Mouse (Mus musculus) left cerebral cortex, adult 2 months (tissue): Measurements from ENCODE around the gene Ubr7. TPM values are rescaled to one million over a fixed set of nuclear protein-coding genes. Genes with fewer than 3 reads are reported as not detected.

Experiments used
- DNase-seq, 2 experiments: peaks; one replicate each; pipeline ENCODE4 v3.0.0; 2021 to 2022; ENCODE audit warnings: low spot score in 2 of 2, mixed read lengths in 1 of 2; ENCODE audit errors: extremely low spot score in 1 of 2
- H3K27ac ChIP-seq: fragments of 200-600 bp; 2 replicates; pipeline ENCODE4 v1.8.1; 2022
- H3K4me3 ChIP-seq: fragments of 200-600 bp; 2 replicates; pipeline ENCODE4 v1.8.1; 2022
- CTCF ChIP-seq: fragments of 200-600 bp; IDR thresholded peaks from 2 replicates; pipeline ENCODE4 v1.8.1; 2022; ENCODE audit warnings: antibody characterized with exemption, mild to moderate bottlenecking, moderate library complexity
- intact Hi-C: fragments of 180-260 bp; cut with DNase I; formaldehyde crosslinking; loops from one replicate; pipeline ENCODE4 v1.15.1; 2025
- total RNA-seq, 2 experiments: library from RNA; stranded (reverse); gene quantifications; 2 replicates each; pipeline ENCODE4 v1.2.3; 2021

Ubr7 gene
- total RNA-seq, 2 experiments from 2014 or later: 30.9 to 32.0 TPM

DNA sequence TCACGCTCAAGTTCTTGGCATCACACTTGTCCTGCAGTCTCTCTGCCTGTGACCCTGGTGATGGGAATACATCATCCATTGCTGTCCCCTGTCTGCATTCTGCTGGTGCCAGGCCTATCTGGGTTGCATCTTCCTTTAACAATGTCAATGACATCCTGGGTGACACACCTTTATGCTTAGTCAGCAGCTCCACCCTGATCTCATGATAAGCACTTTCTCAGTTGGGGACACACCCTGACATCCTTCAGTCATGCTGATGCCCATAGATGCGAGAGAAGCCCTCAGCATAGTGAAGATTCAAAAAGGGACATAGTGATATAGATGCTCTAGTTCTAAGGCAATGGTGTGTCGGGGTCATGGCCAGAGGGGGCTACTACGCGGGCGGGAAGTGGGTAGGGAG, 32.6 kb upstream of the Ubr7 start:
- H3K27ac ChIP-seq: no peak overlapping the region
- H3K4me3 ChIP-seq: no peak overlapping the region
- TF ChIP-seq CTCF: no peak
- DNase-seq: no peak
- intact Hi-C loops: no loop called here

DNA sequence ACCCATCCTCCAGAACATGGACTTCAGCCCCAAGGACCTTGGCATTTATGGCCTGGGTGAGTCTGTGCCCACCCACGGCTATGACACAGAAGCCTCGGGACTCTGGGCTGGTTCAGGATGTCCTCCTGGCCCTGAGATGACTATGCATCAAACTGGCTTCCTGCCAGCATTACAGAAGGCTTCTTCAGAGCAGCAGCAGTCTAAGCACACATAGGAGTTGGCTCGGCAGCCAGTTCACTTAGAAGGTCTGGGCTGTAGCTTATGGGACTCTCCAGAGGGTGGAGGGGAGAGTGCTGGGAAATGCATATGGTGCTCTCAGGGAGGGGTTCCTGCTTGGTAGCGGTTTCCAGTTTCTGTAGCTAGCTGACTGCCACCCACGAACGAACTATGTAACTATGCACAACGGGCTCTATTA, 32.0 kb upstream of the Ubr7 start:
- no peak for TF ChIP-seq CTCF
- DNase-seq: no peak
- H3K4me3 ChIP-seq: no peak overlapping the region
- no peak overlapping the region for H3K27ac ChIP-seq
- intact Hi-C loops: no loop called here

DNA sequence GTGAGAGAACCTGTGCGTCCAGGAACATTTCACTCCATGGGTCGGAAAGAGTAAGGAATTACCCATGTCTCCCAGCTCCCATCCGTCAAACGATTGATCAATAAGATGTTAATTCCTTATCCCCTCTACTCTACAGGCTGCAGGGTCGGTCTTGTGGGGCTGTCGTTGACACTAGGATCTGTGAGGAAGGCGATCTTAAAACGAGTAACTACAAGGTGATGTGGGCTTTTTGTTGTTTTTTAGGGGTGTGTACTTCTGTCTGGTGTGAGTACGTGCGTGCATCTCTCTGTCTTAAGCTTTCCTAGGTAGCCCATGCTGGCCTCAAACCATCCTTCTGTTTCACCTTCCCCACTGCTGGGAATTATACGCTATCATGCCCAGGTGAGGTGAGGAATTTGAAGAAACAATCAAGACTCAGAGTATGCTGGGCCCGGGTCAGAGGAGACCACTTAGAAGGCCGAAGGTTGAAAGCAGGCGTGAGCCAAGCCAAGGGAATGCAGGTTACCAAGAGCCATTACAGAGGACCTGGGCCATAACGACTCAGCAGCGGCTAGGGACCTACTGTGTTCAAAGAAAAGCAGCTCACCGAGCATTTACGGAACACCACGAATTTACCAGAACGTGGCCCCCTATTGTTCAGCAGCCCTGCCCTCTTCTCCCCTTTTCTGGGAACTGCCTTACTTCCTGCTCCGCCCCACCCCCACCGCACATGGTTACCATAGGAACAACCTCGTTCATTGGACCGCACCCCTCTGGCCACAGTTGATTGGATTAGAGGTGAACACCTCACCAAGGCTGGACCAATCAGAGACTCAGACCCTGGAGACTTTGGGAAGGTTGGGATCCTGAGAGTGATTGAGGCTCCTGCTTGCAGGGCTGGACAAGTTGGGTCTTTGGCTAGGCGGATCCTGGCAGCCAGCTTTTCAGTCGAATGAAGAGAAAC, 27.6 kb upstream of the Ubr7 start:
- intact Hi-C loops: no loop called here
- peak overlapping the region; percentile 27 for H3K4me3 ChIP-seq
- peak overlapping the region; percentile 4; the same call in 1 of the 2 replicates for H3K27ac ChIP-seq
- peak; percentile 51 to 78 for DNase-seq
- TF ChIP-seq CTCF: no peak

DNA sequence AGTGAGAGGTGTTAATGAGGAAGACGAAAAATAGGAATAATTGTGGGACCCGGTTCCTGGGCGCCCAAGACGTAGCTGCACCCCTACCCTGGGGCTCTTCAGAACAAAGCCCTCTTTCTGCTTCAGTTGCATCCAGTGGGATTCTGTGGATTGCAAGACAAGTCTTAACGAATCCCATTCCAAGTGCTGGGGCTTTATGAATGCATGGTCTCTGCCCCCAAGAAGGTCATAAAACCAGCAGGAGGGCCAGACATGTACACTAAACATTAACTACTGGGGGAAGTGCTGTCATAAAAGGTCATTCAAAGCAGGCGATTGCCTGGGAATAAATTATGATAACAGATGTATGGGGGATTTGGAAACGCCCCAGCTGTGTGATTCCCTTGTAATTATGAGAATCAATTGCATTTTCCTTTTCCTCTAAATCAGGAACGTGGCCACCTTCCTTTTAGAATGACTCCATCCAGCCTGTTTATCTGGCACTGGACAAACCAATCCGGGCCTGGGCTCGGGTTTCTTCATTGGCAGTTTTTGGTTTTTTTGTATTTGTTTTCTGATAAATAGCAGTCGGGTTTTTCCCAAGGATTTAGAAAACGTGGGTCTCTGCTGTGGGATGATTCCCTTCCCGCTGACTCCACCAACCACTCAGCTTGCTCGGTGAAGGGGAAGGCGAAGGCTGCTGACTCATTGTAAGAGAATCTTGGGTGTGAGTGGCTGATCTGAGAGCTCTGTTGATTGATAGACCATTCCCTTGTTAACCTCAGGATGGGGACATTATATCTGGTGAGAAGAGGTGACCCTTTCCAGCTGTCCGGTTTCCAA, 26.8 kb upstream of the Ubr7 start:
- peak overlapping the region; percentile 4; the same call in 1 of the 2 replicates for H3K27ac ChIP-seq
- intact Hi-C loops: no loop called here
- DNase-seq: no peak
- TF ChIP-seq CTCF: no peak
- H3K4me3 ChIP-seq: peak overlapping the region; percentile 27

DNA sequence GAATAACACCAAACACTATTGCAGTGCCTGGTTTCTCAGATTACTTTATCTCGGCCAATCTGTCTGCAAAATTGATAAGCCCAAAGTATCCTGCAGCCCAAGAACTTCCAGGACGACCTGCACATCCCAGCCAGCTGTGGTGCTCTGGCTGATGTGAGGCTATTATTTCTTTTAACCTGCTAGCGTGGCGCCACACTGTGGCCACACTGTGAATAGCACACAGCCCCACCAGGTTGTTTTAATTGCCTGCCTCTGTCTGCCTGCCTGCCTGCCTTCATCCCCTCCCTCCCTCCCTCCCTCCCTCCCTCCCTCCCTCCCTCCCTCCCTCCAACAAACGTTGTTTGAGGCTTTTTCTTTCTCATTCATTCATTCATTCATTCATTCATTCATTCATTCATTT, 24.4 kb upstream of the Ubr7 start:
- intact Hi-C loops: no loop called here
- peak; percentile 59 for TF ChIP-seq CTCF
- H3K4me3 ChIP-seq: no peak overlapping the region
- peak in 1 of 2 experiments; percentile 49 for DNase-seq
- H3K27ac ChIP-seq: no peak overlapping the region

DNA sequence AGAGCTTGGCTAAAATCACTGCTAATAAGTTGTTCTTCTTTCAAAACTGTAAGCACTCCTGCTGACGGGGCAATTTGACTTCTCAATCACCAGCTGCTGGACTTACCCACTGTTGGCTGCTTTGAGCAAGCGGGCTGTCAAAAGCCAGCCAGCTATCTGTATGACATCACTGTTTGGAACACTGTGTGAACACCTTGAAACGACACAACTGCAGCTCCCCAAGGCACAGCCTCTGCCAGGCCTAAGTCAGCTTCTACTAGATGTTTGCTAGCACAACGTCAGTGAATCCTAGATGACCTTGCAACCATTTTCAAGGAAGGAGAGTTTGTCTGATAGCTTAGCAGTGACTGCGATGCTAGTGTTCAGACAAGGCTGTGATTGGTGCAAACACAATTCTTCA, 18.7 kb upstream of the Ubr7 start:
- Histone ChIP-seq H3K27ac (no peak overlapping the region), H3K4me3 (no peak overlapping the region)
- DNase-seq: no peak
- no peak for TF ChIP-seq CTCF
- intact Hi-C loops: no loop called here

DNA sequence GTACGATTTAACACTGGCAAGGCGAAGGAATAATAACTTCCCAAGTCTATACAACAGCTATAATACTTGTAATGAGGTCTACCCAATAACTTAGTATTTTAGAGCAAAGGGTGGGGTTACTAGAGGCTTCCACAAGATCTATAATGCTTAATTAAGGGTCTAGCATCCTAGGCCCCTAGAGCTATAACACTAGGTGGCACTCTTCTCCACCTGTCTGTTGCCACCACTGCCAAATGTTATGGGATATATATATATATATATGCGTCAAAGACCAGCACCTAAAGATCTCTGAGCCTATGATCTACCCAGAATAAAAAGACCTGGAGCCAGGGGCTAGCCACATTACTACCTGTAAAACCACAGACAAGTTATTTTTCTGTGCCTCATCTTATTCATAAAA, 17.5 kb upstream of the Ubr7 start:
- DNase-seq: no peak
- Histone ChIP-seq H3K4me3 (no peak overlapping the region), H3K27ac (no peak overlapping the region)
- peak; percentile 64 for TF ChIP-seq CTCF
- intact Hi-C loops: no loop called here

DNA sequence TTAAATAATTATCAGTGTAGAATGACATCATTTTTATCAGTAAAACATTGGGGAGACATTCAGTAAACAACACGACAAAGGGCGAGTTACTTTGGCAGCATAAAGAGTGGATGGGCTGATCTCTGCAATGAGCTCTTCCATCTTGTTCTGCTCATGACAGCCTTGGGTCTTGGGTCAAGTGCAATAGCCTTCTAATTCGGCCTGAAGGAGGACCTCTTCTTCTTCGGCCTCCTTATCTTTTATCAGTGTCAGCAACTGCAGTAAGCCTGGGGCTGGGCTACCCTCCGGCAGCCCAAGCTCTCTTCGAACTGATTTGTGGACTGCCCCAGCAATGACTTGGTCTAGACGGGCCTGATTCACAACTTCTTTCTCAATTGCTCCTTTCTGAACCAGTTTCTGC, 15.7 kb upstream of the Ubr7 start:
- no peak overlapping the region; the same call in 1 of the 2 replicates for H3K27ac ChIP-seq
- intact Hi-C loops: no loop called here
- no peak for TF ChIP-seq CTCF
- H3K4me3 ChIP-seq: peak overlapping the region; percentile 62
- DNase-seq: no peak

DNA sequence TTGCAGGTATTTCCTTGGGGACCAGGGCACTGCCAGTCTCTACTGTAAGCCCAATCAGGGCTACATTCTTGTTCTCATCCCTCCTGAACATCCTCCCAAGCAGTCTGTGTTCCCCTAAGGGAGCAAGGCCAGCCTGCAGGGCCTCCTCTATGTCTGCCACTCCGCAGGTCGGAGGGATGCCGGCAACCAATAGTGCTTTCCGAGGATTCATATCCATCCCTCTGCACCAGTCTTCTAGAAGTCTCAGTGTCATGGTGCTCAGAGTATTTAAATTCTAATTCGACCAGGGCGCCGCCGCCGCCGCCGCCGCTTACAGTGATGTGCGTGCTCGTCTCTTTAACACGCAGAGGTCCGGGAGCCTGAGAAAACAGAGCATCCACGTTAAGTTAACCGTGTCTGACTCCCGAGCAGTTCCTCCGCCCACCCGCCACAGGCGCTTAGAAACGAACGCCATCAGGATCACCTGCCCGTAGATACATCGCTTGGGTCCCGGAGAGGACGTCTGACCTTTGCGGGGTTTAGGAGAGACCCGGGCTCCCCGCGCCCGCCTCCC, 14.7 kb upstream of the Ubr7 start:
- no peak for DNase-seq
- intact Hi-C loops: no loop called here
- peak overlapping the region; percentile 62 for H3K4me3 ChIP-seq
- TF ChIP-seq CTCF: no peak
- peak overlapping the region; percentile 88 for H3K27ac ChIP-seq

DNA sequence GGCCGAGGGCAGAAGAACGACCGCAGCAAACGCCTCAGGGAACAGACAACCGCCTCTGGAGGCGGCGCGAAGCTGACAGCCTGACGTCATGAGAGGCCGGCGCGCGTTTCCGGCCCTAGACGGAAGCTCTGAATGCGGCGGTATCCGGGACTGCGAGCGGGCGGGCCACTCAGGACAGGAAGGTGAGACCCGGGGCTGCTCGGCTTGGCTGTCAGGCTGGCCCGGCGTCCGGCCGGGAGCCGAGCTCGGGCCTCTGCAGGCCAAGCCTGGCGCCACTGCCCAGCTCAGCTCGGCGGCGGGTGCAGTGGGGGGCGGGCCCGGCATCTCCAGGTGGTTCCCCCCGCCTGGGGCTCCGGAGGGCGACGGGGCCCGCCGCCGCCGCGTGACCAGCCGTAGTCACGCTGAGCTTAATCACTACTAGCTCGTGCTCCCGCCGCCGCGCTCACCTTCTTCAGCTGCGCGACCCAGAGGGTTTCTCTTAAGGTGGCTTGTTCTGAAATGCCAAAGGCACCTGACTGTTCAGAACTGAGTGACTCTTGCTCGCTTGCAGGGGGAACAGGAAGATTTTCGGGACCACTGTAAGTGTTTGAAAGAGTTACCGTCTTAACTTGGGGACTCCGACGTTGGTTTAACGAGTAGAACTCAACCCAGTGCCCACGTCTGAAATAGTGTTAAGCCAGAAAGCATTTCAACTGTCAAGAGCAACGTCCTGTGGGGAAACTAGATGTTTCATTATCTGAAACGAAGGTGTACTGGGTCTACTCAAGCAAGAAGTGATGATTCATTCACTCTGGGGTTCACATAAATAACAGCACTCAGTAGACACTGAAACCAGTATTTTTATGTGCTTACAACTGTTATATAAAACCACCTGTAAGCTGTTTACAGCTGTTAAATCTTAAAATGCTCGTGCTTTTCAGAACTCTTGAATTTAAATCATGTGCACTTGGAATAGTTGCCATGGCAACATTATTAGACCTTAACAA, 13.9 kb upstream of the Ubr7 start, which contains the start of the genes Moap1 and Tmem251:
Gene Moap1 (minus strand): TSS at position 73 of the 986 bp plus-strand sequence.
Gene Tmem251 (plus strand): TSS at position 174 of the 986 bp plus-strand sequence.
- intact Hi-C loops: no loop called here
- Histone ChIP-seq H3K27ac (peak within 1 kb of the TSS; percentile 88), H3K4me3 (peak within 1 kb of the TSS; percentile 62)
- DNase-seq: peak; percentile 89 to 90
- TF ChIP-seq CTCF: peak; percentile 16; the same call in 1 of the 2 replicates

DNA sequence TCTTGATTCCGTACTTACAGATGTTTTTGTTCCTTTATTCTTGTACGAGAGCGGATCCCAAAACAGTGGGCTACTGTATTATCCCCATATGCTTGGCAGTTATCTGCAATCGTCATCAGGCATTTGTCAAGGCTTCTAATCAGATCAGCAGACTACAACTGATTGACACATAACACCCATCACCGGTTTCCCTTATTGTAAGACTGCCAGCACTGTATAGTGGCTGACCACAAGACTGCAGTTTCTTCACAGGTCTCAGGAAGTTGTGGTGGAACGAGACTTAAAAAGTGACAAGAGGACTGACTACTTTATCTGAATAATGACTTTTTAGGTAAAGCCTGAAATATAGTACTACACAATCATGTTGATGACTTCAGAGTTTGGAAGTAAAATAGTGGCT, 12.9 kb upstream of the Ubr7 start:
- H3K4me3 ChIP-seq: peak overlapping the region; percentile 62
- TF ChIP-seq CTCF: no peak; the same call in 1 of the 2 replicates
- intact Hi-C loops: no loop called here
- no peak overlapping the region for H3K27ac ChIP-seq
- no peak for DNase-seq
